Mouse (Mus musculus) G1E-ER4 (cell line): ENCODE data around the gene Gm49342. TPM values are rescaled to one million over a fixed set of nuclear protein-coding genes. Genes with fewer than 3 reads are reported as not detected.
"Not testable (repeated sequence)": the region's sequence is repeated elsewhere in the genome, so short reads cannot be mapped to it uniquely, and the experiment has no call there.

Source experiments
- GATA1 ChIP-seq: IDR thresholded peaks from one replicate; pipeline ENCODE4 v1.8.0; 2012; ENCODE audit warnings: low read length, inconsistent platforms
- polyA plus RNA-seq: library from polyadenylated mRNA; stranded (reverse); fragments of >175 nt; gene quantifications from 2 replicates; pipeline ENCODE4 v1.2.3, GENCODE M21; 2012

The Gm49342 gene
- polyA plus RNA-seq, 1 experiment: 1.1 TPM

- TF ChIP-seq GATA1: no peak
Measured at GRCm38 (mm10) chr14:50930754-50931492, 13.4 kb upstream of the Gm49342 start, which contains the start of the genes Pip4p1 and Pnp. Gene Pip4p1 (minus strand): TSS chr14:50930856. Gene Pnp (plus strand): TSS chr14:50931082.

DNA sequence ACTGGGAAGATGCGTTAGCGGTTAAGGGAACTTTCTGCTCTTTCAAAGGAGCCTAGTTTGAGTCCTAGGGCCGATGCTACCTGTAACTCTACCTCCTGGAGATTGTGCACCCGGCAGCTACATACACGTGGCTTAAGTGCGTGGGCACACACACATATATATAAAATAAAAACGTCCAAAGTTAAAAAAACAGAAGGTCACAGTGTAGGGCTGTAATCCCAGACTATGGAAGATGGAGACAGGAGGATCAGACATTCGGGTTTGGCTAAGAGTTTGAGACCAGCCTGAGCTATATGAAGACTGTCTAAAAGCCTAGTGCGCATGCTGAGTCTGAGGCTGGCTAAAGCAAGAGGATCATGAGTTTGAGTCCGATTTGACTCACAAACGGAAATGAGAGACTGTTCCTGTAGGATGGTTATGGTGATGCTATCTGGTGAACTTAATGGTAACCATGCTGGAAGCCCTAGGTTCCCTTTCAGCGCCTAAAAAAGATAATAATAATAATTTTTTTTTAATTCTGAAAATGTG, 12.8 kb upstream of the Gm49342 start:
- no peak for TF ChIP-seq GATA1

- TF ChIP-seq GATA1: no peak
Measured at GRCm38 (mm10) chr14:50936649-50937048, 7.7 kb upstream of the Gm49342 start.

GRCm38 (mm10) chr14:50938119-50938908, 6.0 kb upstream of the Gm49342 start:
- TF ChIP-seq GATA1: no peak

DNA sequence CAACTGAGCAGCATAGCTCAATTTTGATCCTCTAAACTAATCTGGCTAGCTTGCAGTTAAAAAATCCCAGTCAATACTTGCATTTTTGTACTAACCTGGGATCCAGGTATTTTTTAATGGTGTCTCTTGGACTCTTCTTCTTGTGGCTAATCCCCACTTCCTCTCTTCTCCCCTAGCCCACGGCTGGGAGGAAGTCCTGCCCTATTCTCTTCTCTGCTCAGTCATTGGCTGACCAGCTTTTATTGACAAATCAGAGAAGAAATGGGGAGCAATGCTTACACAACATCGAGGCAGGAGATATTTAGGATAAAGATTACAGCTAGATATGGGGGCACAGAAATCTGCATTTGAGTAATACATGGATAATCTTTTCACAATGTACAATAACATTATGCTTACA, 5.4 kb upstream of the Gm49342 start:
- no peak for TF ChIP-seq GATA1

DNA sequence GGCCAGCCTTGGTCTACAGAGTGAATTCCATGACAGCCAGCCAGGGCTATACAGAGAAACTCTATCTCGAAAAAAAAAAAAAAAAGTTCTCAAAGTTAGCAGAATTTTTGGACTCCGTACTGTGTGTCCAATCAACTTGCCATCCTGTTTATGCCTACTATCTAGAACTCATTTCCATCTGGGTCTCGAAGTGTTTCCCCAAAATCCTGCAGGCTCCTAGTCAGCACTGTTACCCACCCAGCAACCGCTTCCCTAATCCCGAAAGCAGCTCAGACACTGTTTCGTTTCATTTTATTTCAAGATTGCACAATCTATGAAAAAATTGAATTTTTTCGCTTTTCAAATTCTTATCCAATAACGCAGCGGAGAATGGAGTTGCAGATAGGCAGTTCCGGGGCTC, 11.2 kb downstream of the Gm49342 start:
- TF ChIP-seq GATA1: no peak

GRCm38 (mm10) chr14:50955942-50956508, 11.7 kb downstream of the Gm49342 start, which contains the start of gene Pnp2:
Gene Pnp2 (plus strand): TSS chr14:50955992.
- not testable (repeated sequence) for TF ChIP-seq GATA1

DNA sequence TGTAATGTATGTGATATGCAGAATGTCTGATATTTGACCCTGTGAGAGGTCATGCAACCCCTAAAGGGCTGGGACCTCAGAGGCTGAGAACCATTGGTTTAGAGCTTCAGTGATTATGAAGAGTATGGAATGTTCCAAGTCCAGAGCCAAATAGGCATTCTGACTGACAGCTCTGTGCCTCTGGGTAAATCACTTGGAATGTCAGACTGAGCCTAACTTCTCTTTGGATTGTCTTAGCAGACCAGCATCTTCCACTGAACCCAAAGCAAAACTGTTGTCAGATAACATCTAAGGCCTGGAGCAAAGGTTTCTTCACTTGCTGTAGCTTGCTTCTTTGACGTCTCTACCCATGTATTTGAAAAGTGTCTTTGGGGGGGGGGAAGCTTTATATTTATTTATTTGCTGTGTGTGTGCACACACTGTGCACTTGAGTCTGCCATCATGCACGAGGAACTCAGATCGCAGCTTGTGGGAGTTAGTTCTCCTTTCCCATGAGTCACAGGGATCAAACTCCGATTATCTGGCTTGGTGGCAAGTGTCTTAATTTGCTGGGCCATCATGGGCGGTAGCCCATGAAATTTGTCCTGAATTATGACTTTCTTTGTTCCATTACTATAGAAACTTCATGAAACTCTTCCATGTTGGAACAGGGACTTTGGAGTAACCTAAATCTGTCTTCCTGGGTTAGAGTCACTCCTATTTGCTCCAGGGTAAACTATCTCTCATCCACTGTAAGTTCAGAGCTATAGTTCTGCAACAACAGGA, 24.1 kb downstream of the Gm49342 start:
- no peak for TF ChIP-seq GATA1

DNA sequence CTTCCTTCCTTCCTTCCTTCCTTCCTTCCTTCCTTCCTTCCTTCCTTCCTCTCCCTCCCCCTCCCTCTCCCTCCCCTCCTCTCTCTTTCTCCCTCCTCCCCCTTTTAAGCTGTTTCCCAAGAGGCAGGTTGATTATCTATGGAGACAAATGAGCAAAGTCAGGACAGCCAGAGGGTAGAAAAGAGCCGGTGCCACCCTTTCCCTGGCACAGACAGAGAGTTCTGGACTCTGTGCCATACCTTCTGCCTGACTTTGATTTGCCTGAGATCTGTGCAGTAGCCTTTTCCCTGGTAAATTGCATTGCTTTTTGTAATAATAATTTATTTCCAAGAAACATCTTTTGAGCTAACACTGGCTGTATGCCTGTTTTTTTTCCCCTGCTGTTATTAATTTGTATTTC, 24.7 kb downstream of the Gm49342 start:
- TF ChIP-seq GATA1: no peak

GRCm38 (mm10) chr14:50969558-50970544, 25.5 kb downstream of the Gm49342 start:
- no peak for TF ChIP-seq GATA1

DNA sequence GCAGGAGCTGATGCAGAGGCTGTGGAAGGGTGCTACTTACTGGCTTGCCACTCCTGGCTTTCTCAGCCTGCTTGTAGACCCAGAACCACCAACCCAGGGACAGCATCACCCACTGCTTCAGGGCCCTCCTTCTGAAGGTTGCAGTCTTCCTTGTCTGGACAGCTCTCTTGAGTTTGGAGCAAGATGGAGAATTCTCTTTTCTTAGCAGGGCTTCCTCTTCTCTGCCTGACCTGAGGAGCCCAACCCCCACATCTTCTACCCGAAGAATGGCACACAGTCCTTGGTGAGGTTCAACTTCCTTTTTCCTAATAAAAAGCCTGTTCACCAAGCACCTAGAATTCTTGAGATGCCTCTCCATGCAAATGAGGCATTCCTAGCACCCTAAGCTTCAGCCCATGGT, 26.5 kb downstream of the Gm49342 start:
- TF ChIP-seq GATA1: no peak

- TF ChIP-seq GATA1: no peak
Measured at GRCm38 (mm10) chr14:50973700-50974099, 29.4 kb downstream of the Gm49342 start.

GRCm38 (mm10) chr14:50975001-50975400, 30.7 kb downstream of the Gm49342 start:
- TF ChIP-seq GATA1: no peak

DNA sequence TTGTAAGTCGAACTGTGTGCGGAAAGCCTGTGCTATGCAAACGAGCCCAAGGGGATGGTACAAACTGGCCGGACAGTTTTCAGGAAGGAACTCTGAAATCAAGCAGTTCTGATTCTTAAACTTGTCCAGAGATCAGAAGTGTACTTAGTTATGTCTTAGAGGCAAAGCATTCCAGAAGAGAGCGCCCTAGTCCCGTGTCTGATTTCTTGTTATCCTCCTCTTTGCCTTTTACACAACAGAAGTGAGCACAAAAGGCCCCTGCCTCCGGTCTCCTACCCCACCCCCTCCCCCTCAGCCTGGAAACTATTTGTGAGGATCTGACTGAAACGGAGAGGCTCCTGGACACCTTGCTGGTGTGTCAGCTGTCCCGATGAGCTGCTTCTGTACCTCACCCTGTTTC, 32.4 kb downstream of the Gm49342 start:
- TF ChIP-seq GATA1: no peak
